7 mouse cellular contexts compared by ENCODE assay signal in genomic region chr6:117862899-117863620, GRCm38 (mm10). TPM values are rescaled to one million over a fixed set of nuclear protein-coding genes. Genes with fewer than 3 reads are reported as not detected.
DNase-seq lines count a peak whose midpoint lies in the region; ATAC-seq lines count a peak whose summit lies in the region.

No protein-coding gene starts in this region.

- ATAC-seq in frontal cortex, adult (ENCODE audit: low TSS enrichment): peak; percentile 96
- ATAC-seq in hindbrain, embryonic 15.5 days (ENCODE audit: low FRiP score, low read depth): peak; percentile 92

- H3K36me3 ChIP-seq in hindbrain, embryonic 15.5 days: no peaks in the 10 kb centered on the region

- H3K27me3 ChIP-seq in hindbrain, embryonic 15.5 days: no peaks in the 10 kb centered on the region

- peaks cover 8% of the 10 kb centered on the region; the same call in 1 of the 2 replicates for H3K4me1 ChIP-seq in hindbrain, embryonic 15.5 days (replicated peaks)

- 2% methylated on average over 26 of the region's 26 CpGs for WGBS in hindbrain, embryonic 15.5 days

- no peaks in the 10 kb centered on the region for H3K9me3 ChIP-seq in hindbrain, embryonic 15.5 days

- H3K27ac ChIP-seq in hindbrain, embryonic 15.5 days (replicated peaks): peak overlapping the region; percentile 40

- peak overlapping the region; percentile 79 for H3K4me2 ChIP-seq in hindbrain, embryonic 15.5 days

- peak overlapping the region; percentile 64 for H3K9ac ChIP-seq in hindbrain, embryonic 15.5 days

- peak; percentile 88 for DNase-seq in R1 (ENCODE audit: low read depth, low spot score)
- DNase-seq in cerebellum, adult 9-10 months: peak; percentile 75
- DNase-seq in left cerebral cortex, adult 18-20 months (ENCODE audit: low spot score in 2 of 2): peak; percentile 74 to 75
- peak; percentile 43 to 53 for DNase-seq in lung, postnatal 4 days
- DNase-seq in right cerebral cortex, postnatal 14 days: peak; percentile 70

- H3K4me3 ChIP-seq in hindbrain, embryonic 15.5 days: peak overlapping the region; percentile 60

RNA-seq across cellular contexts. Expression of gene Zfp239, which starts 1.2 kb away (rescaled TPM):
- 13.5 and 16.9 TPM in 2 replicates for polyA plus RNA-seq in hindbrain, embryonic 15.5 days (2015; fragmentation: Nextera tagmentation; extraction: Ambion mirVana)
- 10 to 100 TPM; 44.7 to 49.1 TPM for total RNA-seq in left cerebral cortex, adult 18-20 months (2021)

RNA-seq across cellular contexts. Expression of gene Zfp637, which starts 22.1 kb away (rescaled TPM):
- polyA plus RNA-seq in hindbrain, embryonic 15.5 days (2015; fragmentation: Nextera tagmentation; extraction: Ambion mirVana): 133 and 137 TPM in 2 replicates
- total RNA-seq in left cerebral cortex, adult 18-20 months (2021): 10 to 100 TPM; 54.7 to 55.8 TPM

RNA-seq across cellular contexts. Expression of gene Hnrnpf, which starts 37.1 kb away (rescaled TPM):
- 270 and 273 TPM in 2 replicates for polyA plus RNA-seq in hindbrain, embryonic 15.5 days (2015; fragmentation: Nextera tagmentation; extraction: Ambion mirVana)
- 100 to 1,000 TPM; 112 to 144 TPM for total RNA-seq in left cerebral cortex, adult 18-20 months (2021)

Comparison
In these comparisons a context has a peak if more than half of its experiments do, and no peak if none do; other contexts are left out.
1. Peak in every context shown above with its lines: DNase-seq, ATAC-seq, H3K4me3 ChIP-seq and H3K27ac ChIP-seq.